In the genomic region with DNA sequence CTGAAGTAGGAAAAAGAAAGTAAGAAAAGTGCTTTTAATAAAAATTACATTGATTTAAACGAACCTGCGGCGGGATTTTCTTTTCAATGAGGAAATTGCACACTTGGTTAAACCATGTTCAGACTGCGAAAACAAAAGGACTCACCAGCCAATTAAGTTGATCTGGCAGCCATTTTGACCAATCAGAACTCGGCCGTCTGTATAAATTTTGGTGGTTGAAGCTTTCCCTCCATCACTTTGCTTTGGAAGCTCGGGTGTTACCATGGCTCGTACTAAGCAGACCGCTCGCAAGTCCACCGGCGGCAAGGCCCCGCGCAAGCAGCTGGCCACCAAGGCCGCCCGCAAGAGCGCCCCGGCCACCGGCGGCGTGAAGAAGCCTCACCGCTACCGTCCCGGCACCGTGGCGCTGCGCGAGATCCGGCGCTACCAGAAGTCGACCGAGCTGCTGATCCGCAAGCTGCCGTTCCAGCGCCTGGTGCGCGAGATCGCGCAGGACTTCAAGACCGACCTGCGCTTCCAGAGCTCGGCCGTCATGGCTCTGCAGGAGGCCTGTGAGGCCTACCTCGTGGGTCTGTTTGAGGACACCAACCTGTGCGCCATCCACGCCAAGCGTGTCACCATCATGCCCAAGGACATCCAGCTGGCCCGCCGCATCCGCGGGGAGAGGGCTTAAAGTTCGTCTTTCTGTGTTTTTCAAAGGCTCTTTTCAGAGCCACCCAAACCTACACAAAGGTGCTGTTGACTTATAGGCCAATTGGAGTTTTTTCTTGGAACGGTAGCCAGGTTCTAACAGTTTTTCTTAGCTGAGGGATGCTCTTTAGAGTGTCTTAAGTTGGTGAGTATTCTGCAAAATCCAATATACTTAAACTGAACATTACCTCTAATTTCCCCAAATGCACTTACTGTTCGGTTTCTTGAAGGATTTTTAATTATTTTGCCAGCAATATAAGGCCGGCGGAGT, we compare ENCODE assay signal across 8 mouse cellular contexts. TPM values are rescaled to one million over a fixed set of nuclear protein-coding genes. Genes with fewer than 3 reads are reported as not detected.
A peak's percentile ranks its signal among the peaks of the same experiment; 100 is the strongest.
DNase-seq lines count a peak whose midpoint lies in the region; ATAC-seq lines count a peak whose summit lies in the region.
"Not testable (repeated sequence)": the region's sequence is repeated elsewhere in the genome, so short reads cannot be mapped to it uniquely, and the experiment has no call there.

A gene (plus strand): TSS at position 263 of the 961 bp plus-strand sequence.

- peak within 1 kb of the TSS; percentile 32 for H3K4me3 ChIP-seq in hindbrain, embryonic 14.5 days (replicated peaks; ENCODE audit: low read length)

- peak; percentile 52 for ATAC-seq in hindbrain, embryonic 14.5 days (ENCODE audit: low FRiP score)

- not testable (repeated sequence) for H3K27me3 ChIP-seq in hindbrain, embryonic 14.5 days (ENCODE audit: control insufficient read depth, insufficient read depth, low read length)

- H3K9me3 ChIP-seq in hindbrain, embryonic 14.5 days (ENCODE audit: control insufficient read depth, low read length): not testable (repeated sequence)

- WGBS in hindbrain, embryonic 14.5 days: under 1% methylated on average over 24 of the region's 56 CpGs

- H3K4me2 ChIP-seq in hindbrain, embryonic 14.5 days (replicated peaks): peak within 1 kb of the TSS; percentile 84

- peak within 1 kb of the TSS; percentile 62 for H3K9ac ChIP-seq in hindbrain, embryonic 14.5 days

- peak; percentile 96 for DNase-seq in R1 (ENCODE audit: low read depth, low spot score)
- peak; percentile 71 to 78 for DNase-seq in cerebellum, postnatal 25 days
- peak; percentile 80 to 87 for DNase-seq in frontal cortex, postnatal 25 days (ENCODE audit: low spot score in 2 of 2)
- peak; percentile 92 for DNase-seq in hindbrain, embryonic 14.5 days (ENCODE audit: low spot score)
- peak; percentile 86 to 87 for DNase-seq in layer of hippocampus, postnatal 36 days
- DNase-seq in lung, postnatal 25 days (ENCODE audit: low spot score): peak; percentile 90
- DNase-seq in retina, embryonic 14.5 days (ENCODE audit: low spot score): peak; percentile 94
- DNase-seq in thymus, postnatal 36 days: peak; percentile 83 to 85

- H3K27ac ChIP-seq in hindbrain, embryonic 14.5 days: peak within 1 kb of the TSS; percentile 87

- not testable (repeated sequence) for H3K36me3 ChIP-seq in hindbrain, embryonic 14.5 days (replicated peaks; ENCODE audit: control insufficient read depth, insufficient read depth)

- peaks cover 29% of the 10 kb centered on the region for H3K4me1 ChIP-seq in hindbrain, embryonic 14.5 days (replicated peaks; ENCODE audit: control insufficient read depth, insufficient read depth, low read length)

RNA-seq across cellular contexts. Expression of the gene that starts here (rescaled TPM):
- 2.4 and 3.2 TPM in 2 replicates for polyA plus RNA-seq in hindbrain, embryonic 14.5 days (2014; fragmentation: Nextera tagmentation; extraction: Ambion mirVana)
- 10 to 100 TPM; 57.9 to 69.3 TPM for total RNA-seq in layer of hippocampus, postnatal 36 days (2021)

Comparison
In these comparisons a context has a peak if more than half of its experiments do, and no peak if none do; other contexts are left out.
1. Peak in every context shown above with its lines: DNase-seq, ATAC-seq, H3K4me3 ChIP-seq and H3K27ac ChIP-seq.